Mouse (Mus musculus): ENCODE results near the gene Tbc1d23. TPM values are rescaled to one million over a fixed set of nuclear protein-coding genes. Genes with fewer than 3 reads are reported as not detected.
"Not testable (repeated sequence)": the region's sequence is repeated elsewhere in the genome, so short reads cannot be mapped to it uniquely, and the experiment has no call there.

The Tbc1d23 gene
- 10 to 100 TPM; 19.6 to 46.0 (median 28.1) TPM for polyA plus RNA-seq (2017; shearing (Covaris generic))

DNA sequence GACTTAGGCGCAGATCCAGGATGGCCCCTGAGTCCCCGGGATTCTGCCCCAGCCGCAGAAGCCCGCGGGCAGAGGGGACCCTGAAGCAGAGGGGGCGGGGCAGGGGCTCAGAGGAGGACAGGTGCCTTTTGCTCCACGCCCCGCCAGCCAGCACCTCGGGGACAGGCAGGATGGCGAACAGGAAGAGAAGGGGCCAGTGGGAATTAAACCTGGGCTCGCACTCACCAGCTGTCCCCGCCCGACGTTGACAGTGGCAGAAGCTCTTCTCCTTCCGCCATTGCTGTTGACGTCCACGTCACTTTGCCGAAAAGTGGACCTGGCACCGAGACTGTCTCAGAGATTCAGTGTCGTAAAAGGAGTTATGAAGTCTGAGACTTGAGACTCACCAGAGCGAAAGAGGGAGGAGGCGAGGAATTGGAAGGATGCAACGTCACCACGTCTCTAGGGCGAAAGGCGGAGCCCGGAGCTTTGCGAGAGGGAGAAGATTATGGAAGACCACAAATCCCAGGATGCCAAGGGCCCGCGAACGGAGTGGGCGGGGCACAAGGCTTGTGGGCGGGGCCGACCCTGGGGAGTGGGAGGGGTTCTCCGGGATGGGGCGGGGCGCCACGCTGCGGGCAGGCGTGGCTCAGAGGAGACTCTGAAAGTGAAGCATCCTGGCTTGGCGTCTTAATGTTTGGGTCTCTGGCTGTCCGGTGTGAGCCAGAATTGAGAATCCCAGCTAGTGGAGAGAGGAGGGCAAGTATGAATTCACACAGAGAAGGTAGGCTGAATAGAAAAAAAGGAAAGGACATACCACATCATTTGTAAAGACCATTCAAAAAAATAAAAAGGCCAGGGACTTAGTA lies at the start of gene Tbc1d23:
Gene Tbc1d23 (minus strand): TSS at position 416 of the 848 bp plus-strand sequence.
- ATAC-seq, result peak; percentile 96

DNA sequence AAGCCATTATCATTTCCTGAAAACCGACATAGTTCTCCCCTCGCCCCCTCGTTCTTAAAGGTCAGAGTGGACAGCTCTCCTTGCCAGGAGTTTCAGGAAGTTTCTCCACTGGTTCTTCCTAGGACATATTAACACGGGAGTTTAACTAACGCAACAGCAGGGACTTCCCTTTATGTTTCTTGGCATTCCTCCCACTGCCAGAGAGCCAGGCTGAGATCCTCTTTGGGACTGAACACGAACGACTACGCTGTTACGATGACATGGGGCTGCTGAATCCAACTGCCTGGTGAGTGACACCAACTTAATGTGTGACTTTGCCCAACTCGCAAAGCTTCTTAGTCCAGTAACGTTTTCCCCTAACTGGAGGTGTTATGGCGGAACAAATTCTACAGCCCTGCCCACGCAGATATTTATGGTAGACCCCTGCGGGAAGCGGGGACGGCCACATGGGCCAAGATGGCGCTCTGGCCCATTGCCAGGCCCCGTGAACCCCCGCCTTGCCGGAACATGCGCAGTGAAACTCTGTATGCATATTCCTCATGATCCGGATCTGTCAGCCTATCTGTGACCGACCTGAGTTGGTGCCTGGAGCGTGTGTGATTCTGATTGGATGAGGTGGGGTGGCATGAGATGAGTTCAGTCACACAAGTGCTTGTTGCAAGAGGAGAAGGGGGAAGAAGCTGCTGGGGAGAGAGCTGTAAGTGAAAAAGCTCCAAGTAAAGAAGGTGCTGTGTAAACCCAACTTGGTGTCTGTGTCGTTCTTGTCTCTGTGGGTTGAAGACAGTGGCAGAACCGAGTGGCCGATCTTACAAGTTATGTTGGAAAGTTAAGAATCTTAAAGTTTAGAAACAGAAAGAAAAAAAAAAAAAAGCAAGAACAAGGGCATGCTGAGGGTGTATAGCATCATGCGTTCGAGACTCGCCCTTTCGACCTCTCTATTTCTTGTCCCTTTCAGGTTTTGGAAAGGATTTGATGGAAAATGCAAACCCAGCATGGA lies 49.2 kb upstream of the Tbc1d23 start:
- ATAC-seq, result no peak

DNA sequence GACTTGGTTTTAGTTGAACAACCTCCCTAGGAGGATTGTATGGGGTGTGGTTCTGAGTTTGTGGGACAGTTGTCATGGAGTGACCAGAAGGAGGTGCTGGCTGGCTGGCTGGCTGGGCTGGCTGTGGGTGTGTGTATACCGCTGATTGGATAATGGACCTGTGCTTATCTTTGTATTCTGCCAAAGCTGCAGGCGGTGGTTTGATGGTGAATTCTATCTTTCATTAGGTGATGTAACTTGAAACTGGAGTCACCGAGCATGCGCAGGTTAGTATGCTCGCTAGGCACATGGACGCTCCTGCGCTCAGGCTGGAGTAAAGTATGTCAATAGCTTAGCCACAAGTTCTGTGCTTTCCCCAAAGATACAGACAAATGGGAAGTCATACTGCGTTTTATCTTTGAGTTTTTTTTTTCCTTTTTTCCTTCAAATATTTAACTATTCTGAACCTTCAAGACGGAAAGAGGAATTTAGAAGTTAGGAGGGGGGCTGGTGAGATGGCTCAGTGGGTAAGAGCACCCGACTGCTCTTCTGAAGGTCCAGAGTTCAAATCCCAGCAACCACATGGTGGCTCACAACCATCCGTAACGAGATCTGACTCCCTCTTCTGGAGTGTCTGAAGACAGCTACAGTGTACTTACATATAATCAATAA lies 47.8 kb upstream of the Tbc1d23 start:
- ATAC-seq, result no peak

DNA sequence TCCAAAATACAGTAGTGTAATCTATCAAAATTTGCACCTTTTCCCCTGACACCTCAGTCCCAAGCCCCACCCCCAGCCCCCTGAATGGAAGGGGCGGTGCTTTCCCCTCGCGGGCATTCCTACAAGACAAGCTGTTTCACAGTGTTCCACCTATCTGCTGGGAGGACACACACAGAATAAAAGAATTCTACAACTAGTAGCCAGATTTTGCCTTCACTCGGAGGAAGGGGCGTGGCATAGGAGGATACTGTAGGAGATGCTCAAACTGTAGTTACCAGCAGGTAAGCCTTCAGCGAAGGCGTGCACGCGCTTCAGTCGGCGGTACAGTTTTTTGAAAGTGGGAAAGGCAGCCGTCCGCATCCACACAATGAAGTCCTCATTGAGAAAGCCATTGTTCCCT lies 38.4 kb upstream of the Tbc1d23 start:
- no peak for ATAC-seq

DNA sequence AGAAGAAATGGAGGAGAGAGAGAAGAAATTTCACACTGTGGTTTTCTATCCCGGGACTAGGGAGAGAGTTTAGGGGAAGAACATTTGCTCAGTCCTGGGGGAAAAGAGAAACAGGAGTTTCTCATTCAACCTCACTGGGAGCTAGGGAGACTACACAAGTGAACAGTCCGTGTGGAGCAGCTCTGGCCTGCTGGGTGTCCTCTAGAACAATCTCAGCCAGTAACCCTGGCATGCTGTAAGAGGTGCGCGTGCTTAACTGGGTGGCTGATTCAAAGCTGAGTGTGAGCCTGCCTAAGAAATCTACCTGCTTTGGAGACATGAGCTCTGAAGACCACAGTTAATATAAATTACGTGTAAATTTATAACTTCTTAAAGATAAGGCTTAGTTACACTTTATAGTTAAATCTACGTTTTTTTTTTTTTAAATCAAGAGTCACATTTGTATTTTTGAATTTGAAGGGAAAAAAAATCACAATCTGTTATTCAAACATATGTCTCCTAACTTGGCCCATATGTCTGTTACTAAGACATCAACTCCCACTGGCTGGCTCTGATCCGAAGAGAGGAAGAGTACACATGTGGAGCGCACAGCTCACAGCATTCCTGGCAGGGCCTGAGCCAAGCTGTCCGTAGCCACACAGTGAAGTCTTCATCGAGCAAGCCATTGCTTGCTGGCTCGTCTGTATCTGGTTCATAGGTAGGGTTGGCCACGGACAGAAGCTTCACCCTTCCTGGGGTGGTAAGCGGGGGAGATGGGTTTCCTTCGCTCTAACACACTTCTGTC lies 36.9 kb upstream of the Tbc1d23 start:
- no peak for ATAC-seq

DNA sequence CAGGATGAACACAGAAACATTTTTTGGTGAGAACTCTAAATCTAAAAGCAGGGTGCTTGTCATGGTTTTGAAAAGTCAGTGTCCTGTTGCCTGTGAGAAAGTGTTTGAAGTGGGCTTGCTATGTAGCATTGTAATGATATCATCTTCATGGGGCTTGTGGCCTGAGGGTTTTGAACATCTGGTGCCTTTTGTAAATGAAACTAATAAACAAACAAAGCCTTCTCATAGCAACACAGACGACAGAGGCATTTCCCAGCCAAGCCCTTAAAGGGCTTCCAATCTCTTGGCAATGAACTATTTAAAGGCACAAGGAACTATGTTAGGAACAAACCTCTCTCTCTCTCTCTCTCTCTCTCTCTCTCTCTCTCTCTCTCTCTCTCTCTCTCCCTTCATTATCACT lies 35.8 kb upstream of the Tbc1d23 start:
- no peak for ATAC-seq

DNA sequence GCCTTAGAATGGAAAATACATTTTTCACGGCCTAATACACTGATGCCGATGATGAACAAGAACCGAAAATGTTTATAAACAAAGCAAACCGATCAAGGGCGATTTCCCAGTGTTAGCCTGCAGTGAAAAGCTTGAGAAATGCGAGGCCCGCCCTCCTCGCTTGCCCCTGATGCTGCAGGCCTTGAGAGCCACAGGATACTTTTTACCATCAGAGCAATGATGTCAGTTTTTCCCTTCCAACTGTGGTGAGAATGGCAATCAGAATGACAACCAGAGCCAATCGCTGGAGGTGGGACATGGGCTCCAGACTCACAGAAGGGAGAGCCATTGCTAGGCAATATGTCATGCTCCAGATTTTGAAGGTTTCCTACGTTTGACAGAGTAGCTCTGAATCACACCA lies 28.8 kb upstream of the Tbc1d23 start:
- ATAC-seq, result no peak

DNA sequence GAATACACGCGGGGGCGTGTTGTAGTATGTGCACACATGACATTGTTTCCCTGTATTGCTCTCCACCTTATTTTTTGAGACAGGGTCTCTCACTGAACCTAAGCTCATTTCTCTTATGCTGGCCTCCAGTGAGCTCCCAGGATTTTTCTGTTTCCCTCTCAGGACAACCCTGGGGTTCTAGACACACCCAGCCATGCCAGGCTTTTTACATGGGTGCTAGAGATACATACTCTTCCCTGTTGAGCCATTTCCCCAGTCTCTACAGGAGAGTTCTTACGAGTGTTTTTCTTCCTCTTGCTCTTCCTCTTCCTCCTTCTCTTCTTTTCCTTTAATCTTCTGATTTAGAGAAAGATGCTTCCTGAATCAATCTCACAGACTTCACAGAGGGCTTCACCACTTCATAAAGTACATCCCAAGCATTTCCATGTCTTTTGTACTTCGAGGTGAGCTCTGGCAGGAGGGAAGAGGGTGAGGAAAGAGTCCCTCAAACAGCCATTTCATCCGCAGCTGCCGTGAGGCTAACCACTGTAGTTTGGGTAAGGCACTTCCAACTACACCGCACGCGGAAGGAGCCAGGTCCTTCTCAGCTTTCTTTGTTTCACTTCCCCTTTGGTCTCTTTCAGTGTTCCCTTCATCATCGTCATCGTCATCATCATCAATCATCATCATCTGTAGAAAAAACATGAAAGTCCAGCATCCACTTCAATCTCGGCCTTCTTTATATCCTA lies 28.2 kb upstream of the Tbc1d23 start:
- no peak for ATAC-seq

DNA sequence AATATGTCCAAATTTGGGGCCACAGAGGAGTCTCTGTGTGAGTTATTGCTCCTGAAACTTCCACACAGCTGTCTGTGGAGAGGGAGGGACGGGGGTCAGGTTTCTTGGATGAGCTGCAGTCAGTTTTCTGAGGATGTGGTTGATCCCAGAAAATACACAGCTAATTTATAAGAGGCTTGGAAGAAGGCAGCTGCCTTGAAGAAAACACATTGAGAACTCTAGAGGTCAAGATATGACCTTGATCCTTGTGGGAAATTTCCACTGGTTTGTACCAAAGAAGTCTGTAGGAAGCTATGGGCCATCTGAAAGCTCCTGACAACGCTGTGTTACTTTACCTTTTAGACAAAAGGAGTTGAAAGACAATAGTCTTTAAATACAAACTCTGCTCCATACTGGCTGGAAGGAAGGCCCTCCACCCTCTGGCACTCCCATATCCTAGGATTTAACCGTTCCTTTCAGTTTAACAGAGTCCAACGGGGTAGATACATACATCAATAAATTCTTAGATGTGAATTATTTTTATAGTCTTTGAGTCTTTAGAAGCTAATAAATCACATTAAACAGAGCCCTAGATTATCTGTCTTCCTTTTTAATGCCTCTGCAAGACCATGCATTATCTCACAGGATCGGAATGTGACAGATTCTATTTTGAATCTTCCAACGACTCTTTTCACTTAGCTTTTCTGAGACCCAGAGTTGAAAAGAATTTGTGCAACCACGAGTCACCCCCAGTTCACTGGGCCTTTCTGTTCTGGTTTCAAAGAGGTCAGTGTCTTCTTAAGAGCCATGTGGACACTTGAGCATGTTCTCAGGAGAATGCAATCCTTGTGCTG lies 20.5 kb upstream of the Tbc1d23 start:
- ATAC-seq, result no peak

DNA sequence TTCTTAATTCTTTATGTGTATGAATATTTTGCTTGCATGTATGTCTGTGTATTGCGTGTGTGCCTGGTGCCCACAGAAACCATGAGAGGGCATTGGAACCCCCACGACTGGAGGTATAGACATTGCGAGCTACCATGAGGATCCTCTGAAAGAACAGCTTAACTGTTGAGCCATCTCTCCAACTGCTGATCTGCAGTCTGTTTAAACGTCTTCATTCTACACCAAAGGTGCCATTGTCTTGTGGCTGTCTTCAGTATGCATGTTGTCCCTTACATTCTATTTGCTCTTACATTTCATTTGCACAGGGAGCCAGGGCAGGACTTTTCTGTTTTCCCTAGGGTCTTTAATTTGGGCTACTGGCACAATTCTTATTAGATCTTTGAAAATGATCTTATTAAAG lies 19.7 kb upstream of the Tbc1d23 start:
- ATAC-seq, result no peak

DNA sequence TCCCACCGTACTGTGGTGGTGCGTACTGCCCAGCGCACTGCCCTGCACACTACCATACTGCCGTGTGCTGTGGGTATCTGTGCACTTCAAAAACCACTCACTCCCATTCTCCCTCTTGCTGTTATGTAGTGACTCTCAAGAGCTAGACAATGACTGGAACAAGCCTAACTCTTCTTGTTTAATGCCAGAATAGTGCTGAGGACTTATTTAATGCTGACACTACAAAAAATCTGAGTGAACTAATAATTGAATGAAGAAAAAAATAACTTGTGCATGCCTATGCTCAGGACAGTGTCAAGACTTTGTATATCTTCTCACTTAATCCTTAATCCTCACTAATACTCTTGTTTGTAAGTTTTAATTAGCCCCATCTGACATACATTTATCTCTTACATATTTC lies 16.2 kb upstream of the Tbc1d23 start:
- ATAC-seq, result no peak

DNA sequence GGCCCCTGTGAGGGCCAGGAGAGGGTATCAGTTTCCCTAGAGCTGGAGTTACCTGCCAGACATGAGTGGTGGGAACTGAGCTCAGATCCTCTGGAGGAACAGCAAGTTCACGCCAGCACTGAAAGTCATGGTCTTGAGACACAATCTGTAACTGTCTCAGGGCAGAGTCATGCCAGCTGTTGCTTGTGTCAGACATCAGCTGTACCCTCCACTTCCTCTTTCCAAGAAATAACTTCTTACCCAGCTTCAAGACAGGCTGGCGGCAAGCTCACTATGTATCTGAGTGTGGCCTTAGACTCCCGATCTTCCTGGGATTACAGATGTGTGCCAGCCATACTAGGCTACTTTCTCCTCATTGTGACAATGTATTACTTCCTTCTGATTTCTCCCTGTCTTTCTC lies 15.3 kb upstream of the Tbc1d23 start:
- no peak for ATAC-seq

DNA sequence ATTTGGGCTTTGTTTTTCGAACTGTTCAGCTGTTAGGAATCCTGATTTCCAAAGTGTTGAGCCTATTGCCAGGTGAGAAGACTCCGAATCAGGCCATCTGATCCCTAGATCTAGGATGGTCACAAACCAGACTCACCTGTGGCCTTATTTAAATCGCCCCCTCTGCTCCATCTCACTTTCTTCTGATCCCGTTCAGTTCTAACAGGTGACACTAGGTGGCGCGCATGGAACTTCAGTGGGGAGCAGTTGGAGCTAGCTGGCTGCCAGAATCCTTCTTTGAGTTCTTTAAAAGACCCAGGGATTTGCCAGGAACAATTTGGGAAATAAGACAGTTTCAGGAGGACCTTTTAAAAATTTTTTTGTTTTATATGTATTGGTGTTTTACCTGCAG lies 12.5 kb upstream of the Tbc1d23 start:
- ATAC-seq, result peak; percentile 82

DNA sequence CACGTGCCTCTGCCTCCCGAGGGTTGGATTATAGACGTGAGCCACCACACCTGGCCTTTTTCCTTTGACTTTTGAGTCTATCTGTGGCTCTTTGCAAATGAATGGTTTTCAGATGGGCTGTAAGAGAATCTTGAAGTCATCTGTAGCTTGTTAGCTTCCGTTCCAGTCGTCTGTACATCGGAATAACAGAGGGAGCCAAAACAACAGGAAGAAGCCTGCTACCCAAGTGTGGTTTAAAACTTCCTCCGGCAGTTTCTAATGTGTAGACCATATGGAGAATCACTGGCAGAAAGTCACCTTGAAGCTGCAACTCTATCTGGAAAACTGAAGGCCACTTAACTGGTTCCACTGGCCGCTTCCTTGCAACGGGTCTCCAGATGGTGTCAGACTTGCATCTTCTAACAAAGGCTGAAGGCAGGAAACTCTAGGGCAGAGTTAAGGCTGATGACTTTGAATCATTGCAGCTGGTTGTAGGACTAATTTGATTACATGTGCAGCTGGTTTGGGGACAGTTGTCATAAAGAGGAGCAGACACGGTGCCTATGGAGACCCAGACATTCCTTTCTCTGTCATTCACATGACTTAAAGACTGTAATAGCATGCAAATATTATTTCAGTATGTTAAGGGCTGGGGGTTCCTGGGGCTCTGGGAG lies 12.0 kb upstream of the Tbc1d23 start:
- ATAC-seq, result peak; percentile 72

DNA sequence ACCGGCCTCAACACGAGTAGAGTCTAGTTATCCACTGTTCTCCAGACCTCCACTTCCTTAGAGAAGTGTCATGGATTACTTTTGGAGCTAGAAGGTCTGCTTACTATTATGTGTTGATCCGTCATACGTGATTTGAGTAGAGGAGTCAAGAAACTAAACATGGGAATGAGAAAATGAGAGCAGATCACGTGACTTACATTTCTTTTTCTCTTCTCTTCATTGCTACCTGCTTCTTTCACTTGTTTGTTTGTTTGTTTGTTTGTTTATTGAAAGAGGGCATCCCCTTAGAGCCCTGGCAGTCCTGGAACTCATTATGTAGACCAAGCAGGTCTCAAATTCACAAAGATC lies 11.5 kb upstream of the Tbc1d23 start:
- ATAC-seq, result no peak

DNA sequence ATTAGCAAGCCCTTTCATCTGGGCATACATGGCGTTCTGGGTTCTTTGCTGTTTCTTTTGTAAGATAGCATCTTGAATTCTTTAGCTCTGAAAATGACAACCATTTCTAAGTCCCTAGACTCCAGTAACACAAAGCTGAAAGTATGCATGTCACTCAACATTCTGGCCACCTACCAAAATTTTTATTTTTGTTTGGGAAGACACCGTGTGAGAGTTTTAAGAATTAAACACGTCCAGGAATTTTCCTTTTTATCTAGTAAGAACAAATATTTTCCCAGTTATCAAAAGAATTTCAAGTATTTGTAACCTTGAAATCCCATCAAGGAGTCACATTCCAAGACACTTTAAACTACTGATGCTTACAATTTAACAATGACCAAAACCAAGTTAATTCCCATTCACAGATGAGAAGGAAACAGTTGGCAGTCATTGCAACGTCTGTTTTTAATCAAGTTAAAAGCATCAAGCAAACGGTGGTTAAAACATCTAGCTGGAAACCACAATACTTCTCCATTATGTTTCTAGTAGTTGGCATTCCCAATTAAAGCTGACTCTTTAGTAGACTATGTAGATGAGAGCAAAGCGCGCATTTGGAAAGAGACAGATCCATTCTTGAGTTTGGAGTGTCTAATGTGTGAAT lies 4.7 kb upstream of the Tbc1d23 start:
- no peak for ATAC-seq

DNA sequence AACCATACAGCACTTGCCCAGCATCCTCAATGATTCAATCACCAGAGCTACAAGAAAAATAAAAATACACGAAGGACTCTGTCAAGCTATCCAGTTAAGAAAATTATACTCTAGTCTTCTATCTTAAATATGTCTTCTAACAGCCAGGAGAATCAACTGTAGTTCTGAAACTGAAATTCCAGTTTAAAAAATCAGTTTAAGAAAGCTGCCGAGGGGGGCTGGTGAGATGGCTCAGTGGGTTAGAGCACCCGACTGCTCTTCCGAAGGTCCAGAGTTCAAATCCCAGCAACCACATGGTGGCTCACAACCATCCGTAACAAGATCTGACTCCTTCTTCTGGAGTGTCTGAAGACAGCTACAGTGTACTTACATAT lies 620 bp upstream of the Tbc1d23 start:
- ATAC-seq, result not testable (repeated sequence)

DNA sequence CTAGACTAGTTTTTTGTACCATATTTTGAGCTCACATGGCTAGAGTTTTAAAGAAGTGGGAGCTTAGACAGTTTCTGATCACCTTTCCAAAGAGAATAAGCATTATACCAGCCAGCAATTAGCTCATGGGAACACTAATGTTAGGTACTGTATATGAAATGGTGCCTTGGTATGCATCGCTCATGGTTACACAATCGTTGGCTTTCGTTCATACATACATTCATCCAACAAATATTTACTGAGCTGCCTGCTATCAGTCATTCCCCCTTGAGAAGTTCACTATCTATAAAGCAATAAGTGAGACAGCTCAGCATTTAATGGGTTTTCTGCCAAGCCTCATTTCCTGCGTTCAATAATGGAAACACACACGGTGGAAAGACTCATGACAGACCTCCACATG lies 4.9 kb downstream of the Tbc1d23 start:
- ATAC-seq, result no peak

DNA sequence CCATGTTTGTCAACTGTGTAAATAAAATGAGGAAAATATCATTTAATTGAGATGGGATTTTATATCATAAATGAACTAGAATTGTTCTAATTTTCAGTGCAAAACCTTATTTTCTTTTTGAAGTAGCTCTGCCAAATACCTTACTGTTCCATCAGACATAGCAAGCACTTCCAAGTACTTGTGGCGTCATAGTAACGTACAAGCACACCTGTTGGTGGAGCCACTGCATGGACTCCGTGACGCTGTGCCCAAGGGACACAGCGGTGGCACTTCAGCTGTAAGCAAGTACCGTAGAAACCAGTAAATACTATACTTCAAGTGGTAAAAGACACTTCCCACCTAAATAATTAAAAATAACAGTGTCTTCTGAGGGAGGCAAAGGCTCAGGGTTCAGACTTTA lies 10.9 kb downstream of the Tbc1d23 start:
- ATAC-seq, result no peak

DNA sequence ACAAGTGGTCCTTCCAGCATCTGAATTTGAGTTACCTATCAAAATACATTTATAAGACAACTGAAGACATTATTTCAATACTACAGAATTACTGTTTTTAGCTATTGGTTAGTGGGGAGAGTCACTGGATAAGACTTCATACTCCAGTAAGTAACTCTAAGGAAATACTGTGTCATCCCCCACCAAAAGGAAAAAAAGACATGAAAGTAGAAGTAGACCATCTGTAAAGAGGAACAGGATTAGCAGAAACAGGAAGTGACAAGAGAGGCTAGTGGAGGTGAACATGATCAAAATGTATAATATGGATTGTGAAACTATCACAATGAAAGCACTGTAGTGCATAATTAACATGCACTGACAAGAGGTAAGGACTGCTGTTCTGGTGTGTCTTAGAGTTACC lies 15.3 kb downstream of the Tbc1d23 start:
- ATAC-seq, result no peak
